Mouse (Mus musculus) testis, adult 2 months (tissue): ENCODE results near the gene Rpl39l.

Source experiments
- CTCF ChIP-seq: fragments of 200-500 bp; IDR thresholded peaks from 2 replicates; pipeline ENCODE4 v1.5.1; 2012; ENCODE audit warnings: low read depth, mild to moderate bottlenecking, inconsistent platforms, low read length, moderate library complexity; ENCODE audit not compliant: control insufficient read depth, insufficient read depth, insufficient replicate concordance
- POLR2A ChIP-seq: fragments of 200-500 bp; IDR thresholded peaks from 2 replicates; pipeline ENCODE4 v1.6.1; 2012; ENCODE audit warnings: low read depth, mild to moderate bottlenecking, inconsistent platforms, low read length, moderate library complexity; ENCODE audit not compliant: control insufficient read depth

DNA sequence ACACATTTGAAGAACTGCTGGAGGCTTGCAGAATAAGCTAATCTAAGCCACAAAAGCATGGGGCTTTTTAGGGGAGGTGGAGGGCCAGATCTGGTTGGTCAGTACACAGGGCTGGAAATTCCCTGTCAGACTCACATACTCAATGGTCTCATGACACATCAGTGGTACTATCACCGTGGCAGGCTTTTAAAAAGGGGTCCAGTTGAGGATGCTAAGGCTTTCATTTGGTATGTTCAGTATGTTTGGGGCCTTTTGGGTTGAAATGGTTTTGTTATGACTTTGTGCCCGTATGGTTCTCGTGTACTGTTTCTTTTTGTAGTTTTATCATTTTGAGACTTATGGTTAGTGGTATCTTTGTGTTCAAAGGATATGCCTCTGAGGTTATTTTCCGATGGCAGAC, 1.2 kb downstream of the Rpl39l start:
- TF ChIP-seq POLR2A, result no peak
- TF ChIP-seq CTCF, result no peak
